Mouse (Mus musculus) 3134 (cell line): ENCODE data around the gene P3h4.
"Not testable (repeated sequence)": the region's sequence is repeated elsewhere in the genome, so short reads cannot be mapped to it uniquely, and the experiment has no call there.

Experiments used
- DNase-seq: peaks from one replicate; pipeline ENCODE4 v3.0.0-alpha.2; 2011; ENCODE audit warnings: low spot score; ENCODE audit not compliant: insufficient read length; ENCODE audit errors: extremely low read depth

The P3h4 gene

GRCm38 (mm10) chr11:100362979-100363562, 51.6 kb downstream of the P3h4 start:
- peak; percentile 40 for DNase-seq

DNA sequence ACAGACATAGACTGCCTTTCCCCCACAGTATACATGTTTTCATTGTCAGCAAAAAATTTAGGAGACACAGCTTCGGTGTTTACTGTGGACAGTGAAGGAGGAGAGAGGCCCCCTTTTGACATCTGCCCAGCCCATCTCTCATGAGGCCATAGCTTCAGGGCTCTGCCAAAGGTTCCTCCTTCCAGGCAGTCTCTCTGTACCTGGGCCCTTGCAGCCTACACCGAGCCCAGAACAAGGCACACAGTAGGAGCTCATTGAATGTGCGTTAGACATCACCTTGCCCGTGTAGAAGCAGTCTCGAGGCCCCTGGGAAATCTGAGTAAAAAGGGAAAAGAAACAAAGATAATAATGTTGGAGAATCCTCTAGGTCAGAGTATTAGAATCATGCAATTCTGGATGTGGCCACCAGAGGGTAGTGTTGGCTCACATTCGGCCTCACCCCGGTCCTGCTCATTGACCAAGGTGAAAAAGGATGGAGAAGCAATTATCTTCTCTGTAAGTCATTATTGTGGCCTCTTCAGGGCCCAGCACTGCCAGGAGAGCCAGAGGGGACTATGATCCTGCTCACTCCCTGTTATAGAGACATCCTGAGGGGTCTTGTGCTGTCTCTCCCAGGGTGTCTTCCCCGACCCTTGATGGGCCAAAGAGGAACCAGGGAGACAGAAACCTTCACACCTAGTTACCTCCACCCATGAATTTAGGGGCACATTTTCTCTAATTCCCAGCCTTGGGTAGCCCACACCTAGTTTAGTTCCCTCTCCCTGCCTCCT, 52.2 kb downstream of the P3h4 start:
- DNase-seq = no peak

DNA sequence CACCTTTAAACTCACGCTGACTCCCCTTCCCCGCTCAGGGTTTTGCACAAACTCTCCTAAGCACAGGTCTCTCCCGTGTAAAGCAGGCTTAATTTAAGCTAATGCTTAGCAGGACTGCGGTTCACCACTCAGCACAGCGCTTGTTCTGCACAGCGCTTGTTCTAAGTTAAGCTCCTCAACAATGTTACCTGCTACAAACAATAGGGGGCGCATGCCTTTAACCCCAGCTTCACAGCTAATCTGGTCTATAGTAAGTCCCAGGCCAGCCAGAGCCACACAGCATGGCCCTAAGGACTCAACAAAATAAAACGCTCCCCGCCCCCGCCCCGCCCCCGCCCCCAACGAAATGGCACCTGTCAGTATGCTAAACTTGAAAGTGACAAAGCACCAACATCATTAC, 53.6 kb downstream of the P3h4 start:
- DNase-seq = not testable (repeated sequence)

DNA sequence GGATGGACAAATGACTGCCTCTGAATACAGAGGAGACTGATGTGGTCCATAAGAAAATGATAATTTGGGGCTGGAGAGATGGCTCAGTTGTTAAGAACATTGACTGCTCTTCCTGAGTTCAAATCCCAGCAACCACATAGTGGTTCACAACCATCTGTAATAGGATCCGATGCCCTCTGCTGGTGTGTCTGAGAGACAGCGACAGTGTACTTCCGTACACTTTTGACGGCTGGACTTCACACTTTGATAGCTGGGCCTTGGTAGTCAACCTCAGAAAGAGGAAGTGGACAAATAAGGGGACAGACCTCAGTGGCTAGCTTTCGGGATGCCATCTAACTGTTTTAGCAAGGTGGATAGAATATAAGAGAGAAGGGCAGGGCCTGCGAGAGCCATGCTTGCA, 54.5 kb downstream of the P3h4 start:
- DNase-seq = no peak
